Mouse (Mus musculus) cerebellum, adult 8-10 months (tissue): ENCODE data around the gene Ncmap.

ENCODE experiments used
- DNase-seq: peaks from one replicate; pipeline ENCODE4 v3.0.0; 2022

Gene Ncmap

DNA sequence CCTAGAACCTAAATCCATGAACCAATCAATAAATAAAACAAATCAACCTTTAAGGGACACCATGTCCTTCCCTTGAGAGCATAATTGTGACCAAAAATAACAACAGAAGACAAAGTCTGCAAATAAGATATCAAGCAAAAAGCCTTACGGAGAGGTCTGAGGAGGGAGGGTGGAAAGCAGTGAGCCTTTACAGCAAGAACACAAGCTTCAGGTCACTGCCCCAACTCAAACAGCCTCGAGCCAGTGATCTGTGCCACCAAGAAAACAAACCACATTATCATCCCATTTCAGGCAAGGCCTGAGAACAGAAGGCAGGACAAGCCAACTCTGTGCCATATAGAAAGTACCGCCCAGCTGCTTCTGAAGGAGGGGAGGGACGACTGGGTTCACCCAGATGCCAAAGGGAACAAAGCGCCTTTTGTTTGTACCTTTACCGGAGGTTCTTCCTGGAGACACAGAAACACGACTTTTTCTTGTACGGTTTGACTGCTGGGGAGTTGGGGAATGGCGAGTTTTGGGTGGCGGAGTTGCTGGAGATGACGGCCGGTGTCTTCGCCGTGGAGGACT is 60.6 kb downstream of the Ncmap start:
- no peak for DNase-seq

DNA sequence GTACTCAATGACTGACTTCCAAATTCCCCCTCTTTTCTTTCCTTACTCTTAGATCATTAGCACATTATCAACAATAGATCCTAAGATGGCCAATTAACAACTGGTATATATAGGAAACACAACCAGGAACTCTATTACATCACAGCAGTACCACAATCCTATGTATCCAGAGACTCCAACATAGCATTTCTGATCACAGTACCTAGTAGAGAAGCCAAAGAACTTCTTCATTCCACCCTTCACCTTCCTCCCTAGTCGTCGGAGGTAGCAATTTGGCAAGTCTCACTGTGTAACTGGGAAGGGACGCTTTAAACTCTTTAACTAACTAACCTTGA is 62.0 kb downstream of the Ncmap start:
- no peak for DNase-seq

DNA sequence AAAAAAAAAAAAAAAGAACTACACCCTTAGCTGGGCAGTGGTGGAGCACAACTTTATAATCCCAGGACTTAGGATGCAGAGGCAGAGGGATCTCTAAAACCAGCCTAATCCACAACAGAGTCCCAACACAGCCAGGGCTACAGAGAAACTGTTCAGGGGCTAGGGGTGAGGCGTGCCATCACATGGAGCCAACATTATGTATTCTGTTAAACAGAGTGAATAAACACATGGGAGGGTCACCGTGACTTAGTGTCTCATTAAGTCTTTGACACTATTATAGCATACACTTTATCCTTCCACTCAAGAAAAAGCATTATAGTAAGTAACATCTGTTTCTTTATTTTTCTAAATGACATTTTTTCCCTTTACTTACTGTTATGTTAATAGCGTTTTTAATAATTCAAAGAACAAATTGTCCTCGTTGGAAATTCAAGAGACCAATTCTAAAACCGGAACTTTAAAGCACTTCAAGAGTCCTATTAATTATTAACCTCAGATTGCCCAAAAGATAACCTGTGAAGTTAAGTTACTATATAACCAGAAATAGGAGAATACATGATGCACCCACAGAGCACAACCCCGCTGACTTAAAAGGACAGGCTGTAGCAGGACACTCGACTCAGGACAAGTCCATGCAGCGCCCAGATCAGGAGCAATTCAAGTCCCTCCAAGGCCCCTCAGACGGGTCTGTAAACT is 62.6 kb downstream of the Ncmap start:
- no peak for DNase-seq

DNA sequence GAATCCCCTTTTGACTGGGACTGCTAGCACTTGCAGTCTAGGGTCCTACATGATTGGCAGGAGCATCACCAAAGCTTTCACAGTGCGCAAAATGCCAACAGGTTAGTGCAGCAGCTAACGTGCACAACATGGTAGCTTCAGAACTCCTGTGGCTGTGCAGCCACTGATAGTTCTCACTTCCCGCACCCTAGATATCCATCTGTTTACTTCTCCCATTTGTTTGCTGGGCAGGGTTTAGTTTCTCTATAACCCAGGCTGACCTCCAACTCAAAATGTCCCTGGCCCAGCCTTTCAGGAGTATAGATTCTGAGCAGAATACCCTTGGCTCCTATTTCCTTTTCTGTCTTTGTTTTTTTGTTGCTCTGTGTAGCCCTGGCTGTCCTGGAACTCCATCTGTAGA is 71.6 kb downstream of the Ncmap start:
- DNase-seq = no peak

DNA sequence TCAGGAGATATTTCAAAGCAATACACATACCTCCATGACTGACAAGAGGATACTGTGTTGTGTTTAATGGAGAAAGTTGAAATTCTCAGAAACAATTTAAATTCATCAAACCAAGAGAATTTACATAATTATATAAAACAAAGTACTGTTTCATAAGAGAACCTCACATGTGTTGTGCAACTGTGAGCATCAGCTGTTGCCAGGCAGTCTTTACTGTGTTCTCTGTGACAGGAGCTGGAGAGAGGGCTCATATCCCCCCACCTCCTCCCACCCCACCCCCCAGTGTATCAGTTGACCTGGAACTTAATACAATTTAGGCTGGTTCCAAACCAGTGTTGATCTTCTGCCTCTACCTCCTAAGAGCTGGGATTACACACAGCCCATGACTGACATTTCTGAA is 72.0 kb downstream of the Ncmap start:
- no peak for DNase-seq

DNA sequence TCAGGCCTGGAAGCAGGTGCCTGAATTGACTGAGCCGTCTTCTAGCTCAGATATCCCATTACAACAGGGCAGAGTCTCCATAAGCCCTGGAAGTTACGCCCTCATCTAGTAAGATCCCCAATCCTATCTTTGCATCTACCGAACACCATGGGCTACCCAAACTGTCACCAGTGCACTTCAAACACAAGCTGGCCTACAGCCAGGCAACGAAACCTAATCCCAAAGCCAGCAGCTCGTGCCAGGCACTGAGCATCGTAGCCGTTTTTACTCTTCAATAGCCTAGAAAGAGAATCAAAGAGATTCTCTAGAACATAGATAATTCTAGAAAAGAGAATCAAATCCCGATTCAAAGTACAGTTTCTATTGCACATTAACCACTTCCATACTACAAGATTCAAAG is 75.0 kb downstream of the Ncmap start:
- no peak for DNase-seq
